Mouse (Mus musculus) 3T3-L1 (cell line): ENCODE results near the gene Ap2a2.
A peak's percentile ranks its signal among the peaks of the same experiment; 100 is the strongest.
"Not testable (repeated sequence)": the region's sequence is repeated elsewhere in the genome, so short reads cannot be mapped to it uniquely, and the experiment has no call there.

Source experiments
- DNase-seq: peaks from one replicate; pipeline ENCODE4 v3.0.0-alpha.2; 2015; ENCODE audit warnings: low read depth, low spot score

Gene Ap2a2

GRCm38 (mm10) chr7:141559726-141560325, 2.1 kb upstream of the Ap2a2 start:
- no peak for DNase-seq

DNA sequence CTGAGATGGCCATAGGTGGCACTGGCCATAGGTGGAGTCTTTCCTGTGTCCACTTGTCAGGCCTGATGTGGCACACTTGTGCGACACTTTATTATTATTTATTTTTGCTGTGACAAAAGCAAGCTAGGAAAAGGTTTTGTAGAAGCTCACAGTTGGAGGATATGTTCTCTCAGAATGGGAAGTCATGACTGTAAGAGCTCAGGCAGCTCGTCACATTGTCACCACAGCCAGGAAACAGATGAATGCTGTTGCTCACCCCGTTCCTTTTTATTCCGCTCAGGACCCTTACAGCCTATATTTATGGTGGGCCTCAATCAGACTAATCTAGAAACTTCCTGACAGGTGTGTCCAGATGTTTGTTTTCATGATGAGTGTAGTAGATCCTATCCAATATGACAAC, 1.5 kb upstream of the Ap2a2 start:
- no peak for DNase-seq

DNA sequence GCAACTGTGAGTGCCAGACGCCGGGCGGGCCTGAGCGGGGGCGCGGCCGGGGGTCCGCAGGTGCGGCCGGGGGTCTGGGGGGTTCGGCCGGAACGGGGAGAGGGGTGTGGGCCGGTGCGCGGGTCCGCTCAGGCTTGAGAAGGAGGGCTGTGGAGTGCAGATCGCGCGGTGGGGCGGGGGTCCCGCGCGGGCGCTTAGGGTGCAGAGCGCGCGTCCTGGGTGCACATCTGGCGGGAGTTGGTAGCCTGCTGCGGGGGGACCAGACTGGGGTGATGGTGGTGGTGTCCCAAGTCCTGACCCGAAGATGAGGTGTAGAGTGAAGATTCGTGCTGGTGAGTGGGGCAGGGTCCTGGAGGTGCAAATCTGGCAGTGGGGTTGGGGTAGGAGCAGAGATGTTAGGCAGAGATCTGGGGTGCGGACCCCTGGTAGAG, 463 bp downstream of the Ap2a2 start:
- no peak for DNase-seq

DNA sequence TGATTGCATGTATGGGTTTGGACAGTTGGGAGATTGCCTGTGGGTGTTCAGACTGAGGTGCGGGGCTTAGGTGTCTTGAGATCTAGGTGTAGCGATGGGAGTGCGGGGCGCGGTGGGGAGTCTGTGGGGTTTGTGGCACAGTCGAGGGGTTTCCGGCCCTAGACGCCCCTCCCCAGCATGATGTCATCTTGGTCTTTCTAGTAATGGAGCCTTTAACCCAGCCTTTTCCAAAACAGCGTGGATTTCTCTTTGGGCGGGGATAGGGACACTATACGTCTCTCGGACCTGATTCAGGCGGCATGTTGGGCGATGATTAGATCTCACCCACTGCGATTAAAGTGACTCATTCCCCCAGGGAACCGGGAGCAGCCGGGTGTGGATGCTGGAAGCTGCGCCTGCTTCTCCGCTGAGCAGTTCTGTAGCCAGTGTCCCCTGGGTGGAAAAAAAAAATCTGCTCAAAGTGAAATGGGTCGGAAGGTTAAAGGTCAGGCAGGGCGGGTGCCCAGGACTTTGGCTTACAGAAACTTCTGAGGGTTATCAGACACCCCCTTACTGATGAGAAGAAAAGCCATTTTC, 967 bp downstream of the Ap2a2 start:
- peak; percentile 94 for DNase-seq

DNA sequence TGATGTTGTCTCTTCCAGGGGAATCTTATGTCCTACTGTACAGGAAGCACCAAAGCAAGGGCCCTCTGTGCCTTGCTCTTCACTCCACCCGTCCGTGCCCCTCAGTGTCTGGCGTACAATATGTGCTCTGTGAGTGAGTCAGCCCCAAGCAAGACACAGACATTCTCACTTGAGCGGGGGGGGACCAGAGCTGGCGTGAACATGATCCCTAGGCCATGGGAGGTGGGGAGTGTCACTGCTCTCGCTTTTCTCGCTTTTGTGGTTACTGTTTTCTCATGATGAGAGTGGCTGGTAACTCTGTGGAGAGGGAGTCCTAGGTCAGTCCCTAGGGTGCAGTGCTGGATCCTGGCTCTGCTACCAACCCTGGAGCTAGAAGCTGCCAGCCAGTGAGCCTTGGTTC, 2.6 kb downstream of the Ap2a2 start:
- peak; percentile 74 for DNase-seq

DNA sequence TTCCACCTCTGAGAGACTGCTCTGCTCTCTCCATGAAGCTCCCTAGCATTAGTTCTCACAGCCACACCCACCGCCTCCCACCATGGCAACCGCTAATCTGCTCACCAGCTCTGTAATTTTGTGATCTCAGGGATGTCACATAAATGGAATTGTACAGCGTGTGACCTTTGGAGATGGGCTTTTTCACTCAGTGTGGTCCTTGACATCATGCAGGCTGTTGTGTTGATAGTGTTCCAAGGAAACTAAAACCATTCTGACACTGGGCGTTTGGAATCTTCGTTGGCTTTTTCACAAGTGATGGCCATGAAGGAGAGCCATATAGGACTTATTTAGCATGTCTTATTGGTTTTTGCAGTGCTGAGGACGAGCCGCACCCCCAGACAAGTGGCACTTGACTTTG, 4.6 kb downstream of the Ap2a2 start:
- DNase-seq = no peak

DNA sequence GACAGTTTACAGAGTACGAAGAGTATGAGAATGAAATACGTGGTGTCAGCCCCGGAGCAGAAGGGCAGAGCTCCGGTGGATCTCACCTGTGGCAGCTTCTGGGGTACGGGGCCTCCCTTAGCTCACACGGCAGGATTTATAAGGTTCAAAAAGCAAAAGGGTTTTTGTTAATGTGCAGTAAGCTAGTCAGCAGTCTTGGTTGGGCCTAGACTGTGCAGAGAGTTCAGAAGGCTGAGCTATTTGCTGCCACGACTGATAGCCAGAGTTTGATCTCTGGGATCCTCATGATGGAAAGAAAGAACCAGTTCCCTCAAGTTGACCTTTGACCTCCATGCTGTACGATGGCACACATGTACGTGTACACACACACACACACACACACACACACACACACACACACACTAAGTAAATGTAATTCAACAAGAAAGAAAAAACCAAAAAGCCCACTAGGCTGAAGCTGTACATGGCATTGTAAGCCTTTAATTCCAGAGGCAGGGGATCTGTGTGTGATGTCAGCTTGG, 7.4 kb downstream of the Ap2a2 start:
- DNase-seq = no peak

- DNase-seq = no peak
These were observed 7.9 kb downstream of the Ap2a2 start for GRCm38 (mm10) chr7:141569916-141570315.

DNA sequence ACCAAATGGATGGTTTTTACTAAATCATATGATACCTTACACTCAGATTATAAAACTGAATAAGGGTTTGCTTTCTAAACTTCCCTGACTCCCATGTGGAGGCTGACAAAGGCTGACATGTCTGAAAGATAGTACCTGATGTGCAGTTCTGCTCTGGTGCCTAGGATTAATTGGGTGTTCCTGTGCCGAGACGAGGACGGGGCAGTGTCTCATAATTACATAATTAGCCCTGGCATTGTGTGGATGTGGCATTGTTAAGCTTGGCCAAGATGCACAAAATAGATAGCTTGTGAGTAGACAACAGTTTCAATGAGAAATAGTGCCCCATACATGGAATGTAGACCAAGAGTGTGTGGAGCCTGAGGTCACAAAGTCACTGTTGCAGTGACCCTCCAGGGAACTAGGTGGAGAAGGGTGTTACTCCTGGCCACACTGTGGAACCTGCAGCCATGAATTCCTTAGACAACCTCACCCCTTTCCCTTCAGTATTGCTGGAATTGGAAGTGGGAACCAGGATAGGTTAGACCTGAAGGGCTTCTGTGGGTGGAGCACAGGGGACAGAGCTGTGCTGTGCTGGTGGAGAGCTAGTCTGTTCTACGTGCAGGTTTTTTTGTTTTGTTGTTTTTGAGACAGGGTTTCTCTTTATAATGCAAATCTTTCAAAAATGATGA, 8.8 kb downstream of the Ap2a2 start:
- no peak for DNase-seq

- DNase-seq = no peak
These were observed 12.1 kb downstream of the Ap2a2 start for GRCm38 (mm10) chr7:141574041-141574440.

DNA sequence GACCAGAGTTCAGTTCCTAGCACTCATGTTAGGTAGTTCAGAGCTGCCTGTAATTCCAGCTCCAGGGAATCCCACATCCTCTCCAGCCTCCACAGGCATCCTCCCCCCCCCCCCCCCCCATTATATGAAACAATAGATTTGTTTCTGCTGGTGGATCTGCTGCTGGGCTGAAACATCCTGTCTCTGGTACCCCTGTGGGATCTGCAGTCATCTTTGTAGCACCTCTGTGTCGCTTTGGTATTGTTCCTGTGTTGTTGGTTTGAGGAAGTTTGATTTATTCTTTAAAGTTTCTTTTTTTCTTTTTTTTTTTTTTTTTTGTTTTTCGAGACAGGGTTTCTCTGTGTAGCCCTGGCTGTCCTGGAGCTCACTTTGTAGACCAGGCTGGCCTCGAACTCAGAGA, 13.5 kb downstream of the Ap2a2 start:
- DNase-seq = no peak

- DNase-seq = no peak
These were observed 15.8 kb downstream of the Ap2a2 start for GRCm38 (mm10) chr7:141577801-141578200.

GRCm38 (mm10) chr7:141578511-141578910, 16.5 kb downstream of the Ap2a2 start:
- no peak for DNase-seq

DNA sequence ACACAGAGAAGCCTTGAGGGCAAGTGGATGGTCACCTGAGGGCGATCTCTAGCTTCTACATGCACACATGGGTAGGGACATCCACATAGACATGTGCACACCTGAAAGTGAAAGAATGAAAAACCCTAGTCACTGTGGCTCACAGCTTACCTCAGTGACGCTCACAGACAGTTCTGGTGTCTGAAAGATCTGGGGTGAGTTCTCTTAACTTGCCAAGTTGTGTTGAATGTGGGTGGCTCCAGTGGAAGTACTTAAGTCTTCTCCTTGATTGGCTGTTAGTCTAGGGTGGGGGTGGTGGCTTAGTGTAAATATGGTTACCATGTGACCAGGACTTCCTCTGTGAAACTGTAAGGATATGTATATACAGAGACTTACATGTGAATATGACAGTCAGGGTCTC, 17.0 kb downstream of the Ap2a2 start:
- no peak for DNase-seq

- DNase-seq = no peak
These were observed 19.4 kb downstream of the Ap2a2 start for GRCm38 (mm10) chr7:141581323-141581722.

DNA sequence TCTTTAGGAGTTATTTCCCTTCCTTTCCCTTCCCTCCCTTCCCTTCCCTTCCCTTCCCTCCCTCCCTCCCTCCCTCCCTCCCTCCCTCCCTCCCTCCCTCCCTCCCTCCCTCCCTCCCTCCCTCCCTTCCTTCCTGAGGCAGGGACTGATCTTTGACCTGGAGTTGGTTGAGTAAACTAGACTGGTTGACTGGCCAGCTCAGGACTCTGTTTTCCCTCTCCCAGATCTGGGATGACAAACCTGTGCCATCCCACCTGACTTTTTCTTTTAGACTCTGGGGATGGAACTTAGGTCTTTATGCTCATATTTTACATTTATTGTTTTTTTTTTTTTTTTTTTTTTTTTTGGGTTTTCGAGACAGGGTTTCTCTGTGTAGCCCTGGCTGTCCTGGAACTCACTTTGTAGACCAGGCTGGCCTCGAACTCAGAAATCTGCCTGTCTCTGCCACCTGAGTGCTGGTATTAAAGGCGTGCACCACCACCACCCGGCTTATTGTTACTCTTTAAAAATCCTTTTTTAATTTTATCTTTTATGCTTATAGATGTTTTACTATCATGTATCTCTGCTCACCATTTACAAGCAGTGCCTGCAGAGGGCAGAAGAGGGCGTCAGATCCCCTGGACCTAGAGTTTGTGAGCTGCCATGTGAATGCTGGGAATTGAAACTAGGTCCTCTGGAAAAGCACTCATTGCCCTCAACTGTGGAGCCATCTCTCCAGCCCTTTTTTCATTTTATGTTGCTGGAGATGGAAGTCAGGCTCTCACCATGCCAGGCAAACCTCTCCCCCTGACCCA, 22.3 kb downstream of the Ap2a2 start:
- DNase-seq = peak; percentile 36

DNA sequence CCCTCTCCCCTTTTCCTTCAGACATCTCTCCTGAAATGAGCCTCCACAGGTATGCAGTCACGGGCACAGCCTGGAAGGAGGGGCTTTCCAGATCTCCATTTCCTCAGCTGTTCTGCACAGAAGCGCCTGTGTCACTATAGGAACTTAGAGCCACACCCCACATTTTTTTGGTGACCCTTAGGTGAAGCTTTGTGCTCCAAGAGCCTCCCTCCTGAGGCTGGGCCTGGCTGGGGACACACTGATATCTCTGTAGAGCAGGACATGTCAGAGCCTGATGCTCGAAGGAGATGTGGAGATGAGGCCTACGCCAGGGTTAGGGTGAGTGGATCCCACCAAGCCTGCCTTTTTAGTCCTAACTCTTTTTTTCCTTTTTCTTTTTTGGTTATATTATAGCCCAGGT, 23.3 kb downstream of the Ap2a2 start:
- no peak for DNase-seq

DNA sequence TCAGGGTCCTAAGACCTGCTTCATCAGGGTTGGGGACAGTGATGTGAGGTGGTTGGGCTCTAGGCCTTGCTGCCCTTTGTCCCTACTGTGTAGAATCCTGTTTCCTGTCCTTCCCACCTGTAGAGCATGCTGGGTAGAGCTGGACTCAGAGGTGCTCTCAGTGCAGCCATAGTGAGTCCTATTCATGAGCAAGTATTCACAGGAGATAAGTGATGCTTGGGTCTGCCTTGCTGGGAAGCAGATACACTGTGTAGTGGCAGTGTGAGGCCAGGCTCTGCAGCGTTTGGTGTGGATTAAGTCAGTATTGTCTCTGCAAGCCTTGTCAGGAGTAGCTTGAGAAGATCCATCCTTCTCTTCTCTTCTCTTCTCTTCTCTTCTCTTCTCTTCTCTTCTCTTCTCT, 23.9 kb downstream of the Ap2a2 start:
- no peak for DNase-seq

DNA sequence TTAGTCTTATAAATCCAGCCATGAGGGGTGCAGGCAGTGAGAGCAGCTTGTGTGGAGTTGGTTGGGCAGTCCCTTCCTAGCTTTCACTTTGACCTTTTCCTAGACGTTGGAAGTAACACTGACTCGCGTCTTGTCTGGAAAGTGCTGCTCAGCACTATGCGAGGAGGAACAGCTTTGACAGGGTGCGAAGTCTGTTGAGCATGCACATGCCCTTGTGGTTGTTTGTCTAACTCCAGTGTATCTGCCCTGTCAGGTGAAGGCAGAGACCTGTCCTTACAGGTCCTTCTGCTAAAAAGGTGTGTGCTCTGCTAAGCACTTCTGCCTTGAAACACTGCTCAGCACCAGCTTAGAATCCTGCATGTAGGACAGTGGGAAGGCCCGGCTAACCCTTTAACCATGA, 26.9 kb downstream of the Ap2a2 start:
- DNase-seq = no peak

DNA sequence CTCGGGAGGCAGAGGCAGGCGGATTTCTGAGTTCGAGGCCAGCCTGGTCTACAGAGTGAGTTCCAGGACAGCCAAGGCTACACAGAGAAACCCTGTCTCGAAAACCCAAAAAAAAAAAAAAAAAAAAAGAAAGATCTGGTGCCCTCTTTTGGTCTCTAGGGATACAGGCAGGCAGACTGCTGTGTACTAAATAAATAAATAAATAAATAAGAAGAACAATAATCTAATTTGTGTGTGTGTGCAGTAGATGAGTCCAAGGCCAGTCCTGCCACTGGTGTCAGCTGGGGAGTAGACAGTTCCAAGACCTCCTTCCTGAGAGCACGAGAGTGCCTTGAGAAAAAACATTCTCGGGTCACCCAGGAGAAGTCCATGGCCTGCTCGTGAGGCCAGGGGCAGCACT, 28.3 kb downstream of the Ap2a2 start:
- not testable (repeated sequence) for DNase-seq

DNA sequence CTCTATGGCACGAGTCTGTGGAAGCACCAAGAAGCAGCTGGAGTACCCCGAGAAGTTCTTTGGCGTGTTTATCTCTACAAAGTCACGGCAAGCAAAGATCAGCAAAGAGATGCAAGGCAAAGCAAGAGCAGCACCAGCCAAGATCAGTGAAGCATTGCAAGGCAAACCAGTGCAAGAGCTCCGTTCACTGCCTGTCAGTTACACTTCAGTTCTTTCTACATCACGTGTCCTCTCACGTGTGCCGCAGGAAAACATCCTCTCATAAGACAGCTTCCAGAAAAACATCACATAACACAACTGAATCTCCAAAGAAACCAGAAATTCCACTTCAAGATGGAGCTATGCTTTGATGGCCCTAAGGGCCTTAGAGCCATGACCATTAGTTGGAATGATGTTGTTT, 29.0 kb downstream of the Ap2a2 start:
- DNase-seq = no peak

- no peak for DNase-seq
These were observed 30.1 kb downstream of the Ap2a2 start for GRCm38 (mm10) chr7:141592096-141592495.
